Mouse (Mus musculus) regulatory T cell (primary cell): ENCODE results near the gene Plxnb2.

Source experiments
- in situ Hi-C: fragments of 300-600 bp; cut with MboI, MseI; formaldehyde crosslinking; loops from one replicate; pipeline ENCODE4 v1.15.1; 2025; ENCODE audit warnings: high pct_unique_total_duplicates

Gene Plxnb2

DNA sequence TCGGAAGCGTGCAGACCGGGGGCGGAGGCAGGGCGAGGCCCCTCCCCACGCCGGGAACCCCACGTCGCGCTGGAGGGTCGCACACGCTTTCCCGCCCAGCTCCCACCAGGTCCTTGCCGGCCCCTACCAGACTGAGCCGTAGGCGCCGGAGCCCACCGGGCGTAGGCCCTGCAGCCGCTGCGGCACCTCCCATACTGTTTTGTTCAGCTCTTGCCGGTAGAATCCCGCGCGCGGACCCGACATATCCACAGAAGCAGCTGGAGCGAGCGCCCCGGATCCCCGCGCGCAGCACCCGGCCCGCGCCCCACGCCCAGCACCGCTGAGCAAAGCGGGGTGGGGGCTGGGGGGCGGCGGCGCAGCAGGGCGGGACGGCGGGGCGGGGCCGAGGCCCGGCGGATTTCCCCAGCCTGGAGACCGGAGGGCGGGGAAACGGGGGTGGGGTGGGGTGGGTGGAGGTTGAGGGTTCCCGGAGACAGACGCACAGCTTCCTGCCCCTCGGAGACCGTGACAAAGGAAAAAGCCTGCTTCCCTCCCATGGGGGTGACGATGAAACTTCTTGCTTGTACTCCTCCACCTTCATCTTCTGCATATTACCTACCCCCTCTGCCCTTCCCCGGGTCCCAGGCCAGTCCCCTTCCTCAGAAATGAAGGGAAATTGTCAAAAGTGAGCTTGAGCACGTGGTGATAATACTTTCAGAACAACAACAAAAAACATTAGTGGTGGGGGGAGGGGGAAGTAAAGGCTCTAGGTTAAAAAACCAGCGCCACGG, 31.1 kb downstream of the Plxnb2 start, which contains the start of gene Mapk11:
Gene Mapk11 (minus strand): TSS at position 358 of the 770 bp plus-strand sequence.
- in situ Hi-C loops = loop anchor here (5.0 kb wide), 1 partner anchor 48 kb away; the partner anchor contains the start of gene Dennd6b

DNA sequence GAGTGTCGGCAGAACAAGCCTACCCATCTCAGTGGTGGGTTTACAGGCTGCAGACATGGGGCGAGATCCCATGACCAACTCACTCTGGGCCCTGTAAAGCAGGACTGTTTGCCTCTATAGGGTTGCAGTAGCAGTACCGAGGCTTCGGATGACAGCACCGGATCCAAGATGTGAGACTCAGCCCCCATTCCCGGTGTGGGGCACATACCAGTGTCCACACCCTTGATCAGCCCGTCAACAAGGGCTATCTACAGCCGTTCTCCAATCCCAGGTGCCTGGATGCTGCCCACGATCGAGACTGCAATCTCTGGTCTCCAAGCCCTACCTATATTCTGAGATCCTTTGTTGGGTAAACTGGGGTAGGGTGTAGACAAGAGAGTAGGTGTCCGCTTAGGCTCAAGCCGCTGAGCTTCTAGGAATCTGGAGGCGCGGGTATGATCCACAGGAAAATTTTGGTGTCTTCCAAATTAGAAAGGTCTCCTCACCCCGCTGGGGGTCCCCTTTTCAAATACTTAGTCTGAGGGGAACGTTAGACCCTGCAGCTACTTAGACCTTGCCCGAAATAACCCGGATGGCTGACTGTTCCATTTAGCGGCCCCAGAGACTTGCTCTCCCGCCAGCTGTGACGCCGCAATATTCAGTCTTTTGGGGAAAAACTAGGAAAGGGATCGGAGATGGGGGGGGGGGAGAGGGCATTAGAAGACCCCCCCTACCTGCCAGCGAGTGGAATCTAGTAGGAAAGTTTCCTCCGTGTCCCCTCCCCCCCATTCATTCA, 31.9 kb downstream of the Plxnb2 start:
- in situ Hi-C loops = loop anchor here (5.0 kb wide), 1 partner anchor 49 kb away; the partner anchor contains the start of gene Dennd6b

DNA sequence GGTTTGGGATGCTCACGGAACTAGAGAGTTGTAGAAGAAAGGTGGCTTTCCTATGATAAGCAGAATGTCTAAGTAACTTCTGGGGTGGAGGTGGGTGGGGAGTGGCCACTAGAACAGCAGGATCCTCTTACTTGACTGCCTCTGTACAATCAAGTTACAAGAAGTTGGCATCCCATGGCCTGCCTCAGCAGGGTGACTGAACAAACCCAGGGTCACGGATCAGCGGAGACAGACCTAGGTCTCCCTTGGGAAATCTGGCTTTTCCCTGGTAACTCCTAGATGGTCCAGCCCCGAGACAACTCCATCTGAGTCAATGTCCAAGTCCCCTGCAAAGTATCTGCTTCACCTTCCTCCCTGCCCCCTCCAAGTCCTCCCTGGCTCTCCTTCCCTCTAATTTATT, 32.7 kb downstream of the Plxnb2 start:
- in situ Hi-C loops = loop anchor here (5.0 kb wide), 1 partner anchor 49 kb away; the partner anchor contains the start of gene Dennd6b

DNA sequence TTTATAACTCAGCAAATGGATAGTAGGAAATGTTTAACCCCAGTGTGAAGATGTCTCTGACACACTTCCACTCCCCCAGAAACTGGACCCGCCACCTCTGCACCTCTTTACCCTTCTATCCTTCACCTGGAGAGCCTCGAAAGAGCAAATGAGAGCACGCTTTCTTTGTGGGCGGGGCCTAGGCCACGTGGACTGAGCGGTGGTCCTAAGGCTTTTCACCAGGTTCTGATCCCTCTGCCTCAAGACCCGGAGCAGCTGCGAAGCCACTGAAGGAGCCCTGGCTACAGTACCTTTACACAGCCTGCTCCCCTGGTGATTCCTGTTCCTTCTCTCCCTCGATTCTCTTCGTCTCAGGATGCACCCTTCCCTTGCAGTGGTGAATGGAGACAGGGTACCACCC, 33.1 kb downstream of the Plxnb2 start:
- in situ Hi-C loops = loop anchor here (5.0 kb wide), 1 partner anchor 50 kb away; the partner anchor contains the start of gene Dennd6b

DNA sequence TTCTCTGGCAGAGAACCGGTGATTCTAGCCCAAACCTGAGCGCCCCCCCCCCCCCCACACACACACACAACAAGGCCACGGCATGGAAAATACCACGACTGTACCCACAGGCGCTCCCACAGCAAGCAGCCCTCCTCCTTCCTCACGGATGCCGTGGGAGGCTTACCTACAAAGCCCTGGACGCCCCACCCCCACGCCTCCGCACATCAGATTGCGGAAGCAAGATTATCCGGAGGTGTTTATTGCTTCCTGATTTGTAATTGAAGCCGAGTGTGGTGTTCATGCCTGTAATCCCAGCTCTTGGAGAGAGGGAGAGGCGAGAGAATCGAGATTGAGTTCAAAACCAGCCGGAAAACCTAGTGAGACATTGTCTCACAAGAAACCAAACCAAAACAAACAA, 33.6 kb downstream of the Plxnb2 start:
- in situ Hi-C loops = loop anchor here (5.0 kb wide), 1 partner anchor 50 kb away; the partner anchor contains the start of gene Dennd6b

DNA sequence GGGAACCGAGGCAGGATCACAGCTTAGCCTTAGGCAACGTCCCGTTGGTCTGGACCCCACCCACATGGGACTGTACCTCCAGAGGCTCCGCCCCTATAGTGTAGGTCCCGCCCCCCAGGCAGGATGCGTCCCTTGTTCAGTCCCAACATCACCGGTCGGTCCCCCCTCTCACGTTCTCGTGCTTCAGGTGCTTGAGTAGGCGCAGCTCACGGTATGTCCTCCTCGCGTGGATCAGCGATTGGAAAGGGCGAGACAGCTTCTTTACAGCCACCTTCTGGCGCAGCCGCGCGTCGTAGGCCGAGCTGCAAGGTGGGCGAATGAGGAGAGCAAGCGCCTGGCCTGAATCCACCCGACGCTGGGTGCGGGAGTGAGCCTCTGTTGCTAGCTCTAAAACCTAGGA, 34.1 kb downstream of the Plxnb2 start:
- in situ Hi-C loops = loop anchor here (5.0 kb wide), 1 partner anchor 51 kb away; the partner anchor contains the start of gene Dennd6b

DNA sequence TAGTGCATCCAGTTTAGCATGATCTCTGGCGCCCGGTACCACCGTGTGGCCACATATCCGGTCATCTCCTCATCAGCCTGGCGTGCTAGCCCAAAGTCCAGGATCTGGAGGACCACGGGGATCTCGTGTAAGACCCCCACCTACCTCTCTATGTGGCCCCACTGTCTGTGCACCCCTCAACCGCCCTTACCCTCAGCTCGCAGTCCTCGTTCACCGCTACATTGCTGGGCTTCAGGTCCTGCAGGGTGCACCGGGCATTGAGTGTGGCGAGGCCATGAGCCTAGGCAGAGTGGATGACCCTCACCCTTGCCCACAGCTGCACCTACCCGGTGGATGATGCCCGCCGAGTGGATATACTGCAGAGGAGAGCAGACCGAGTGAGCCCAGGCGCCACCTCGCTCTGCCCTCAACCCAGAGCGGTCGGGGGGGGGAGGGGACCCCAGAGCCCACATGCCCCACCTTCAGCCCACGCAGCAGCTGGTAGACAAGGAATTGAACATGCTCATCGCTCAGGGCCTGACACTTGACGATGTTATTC, 34.7 kb downstream of the Plxnb2 start:
- in situ Hi-C loops = loop anchor here (5.0 kb wide), 1 partner anchor 51 kb away; the partner anchor contains the start of gene Dennd6b

DNA sequence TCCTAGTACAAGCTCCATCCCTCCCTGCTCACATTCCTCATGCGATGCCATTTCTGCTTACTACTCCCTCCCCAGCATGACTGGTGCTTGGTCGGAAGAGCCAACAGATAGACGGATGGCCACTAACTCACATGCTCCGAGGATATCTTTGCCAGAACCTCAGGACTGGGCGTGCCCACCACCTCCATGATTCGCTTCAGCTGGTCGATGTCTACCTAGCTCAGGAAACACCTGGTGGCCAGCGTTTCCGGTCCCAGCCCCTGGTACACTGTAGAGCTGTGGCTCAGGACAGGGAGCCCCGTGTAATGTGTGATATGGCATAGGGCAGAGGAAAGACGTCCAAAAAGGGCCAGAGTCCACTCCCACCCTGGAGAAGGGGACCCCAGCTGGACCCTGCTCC, 35.6 kb downstream of the Plxnb2 start:
- in situ Hi-C loops = loop anchor here (5.0 kb wide), 1 partner anchor 52 kb away; the partner anchor contains the start of gene Dennd6b

DNA sequence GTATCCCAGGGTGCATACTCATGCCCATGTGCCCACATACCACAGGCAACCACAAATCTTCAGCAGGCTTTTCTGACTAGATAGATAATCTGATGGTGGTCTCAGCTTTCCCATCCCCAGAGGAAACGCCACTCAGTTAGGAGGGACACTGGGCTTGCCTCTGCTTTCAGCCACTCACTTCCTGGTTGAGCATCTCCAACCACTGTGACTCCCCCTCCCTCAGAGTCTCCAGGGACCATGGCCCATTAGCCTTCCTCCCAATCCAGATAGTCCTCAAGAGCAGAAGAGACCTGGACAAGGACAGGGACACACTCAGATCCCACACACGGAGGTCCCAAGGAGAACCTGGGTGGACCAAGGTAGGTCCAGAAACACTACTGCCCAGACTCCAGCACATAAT, 37.5 kb downstream of the Plxnb2 start:
- in situ Hi-C loops = no loop called here

DNA sequence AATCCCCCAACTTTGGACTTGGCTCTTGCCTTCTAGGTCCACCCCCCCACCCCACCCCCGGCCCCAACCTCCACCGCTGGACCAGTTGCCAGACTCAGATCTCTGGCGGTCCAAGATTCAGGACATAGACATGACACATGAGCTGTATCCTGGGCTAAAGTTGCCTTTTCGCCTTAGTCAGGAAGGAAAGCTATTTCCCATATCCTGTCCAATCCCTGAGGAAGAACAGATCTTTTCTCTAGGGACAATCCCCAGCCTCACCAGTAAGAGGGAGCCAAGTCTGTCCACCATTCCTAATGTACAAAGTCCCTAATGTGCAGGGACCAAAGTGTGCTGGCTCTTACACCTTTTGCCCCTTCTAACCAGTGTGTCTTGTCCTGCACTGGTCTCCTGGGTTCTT, 38.7 kb downstream of the Plxnb2 start:
- in situ Hi-C loops = no loop called here

DNA sequence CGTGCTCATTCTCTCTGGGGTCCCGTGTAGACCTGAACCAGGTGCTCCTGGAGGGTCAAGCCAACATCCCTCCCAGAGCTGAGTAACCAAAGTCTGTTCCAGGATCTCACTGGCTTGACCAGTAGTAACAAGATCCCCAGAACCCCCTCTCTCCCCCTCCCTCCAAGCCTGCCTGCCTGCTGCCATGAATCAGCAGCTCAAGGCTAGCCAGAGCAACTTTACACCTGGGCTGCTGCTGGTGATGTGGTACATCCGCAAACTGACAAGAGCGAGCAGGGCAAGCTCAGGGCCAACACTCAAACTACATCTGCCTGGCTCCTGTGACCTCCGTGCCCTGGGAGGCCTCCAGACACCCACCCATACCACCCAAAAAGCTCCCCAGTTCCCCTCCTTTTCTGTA, 39.1 kb downstream of the Plxnb2 start:
- in situ Hi-C loops = no loop called here

DNA sequence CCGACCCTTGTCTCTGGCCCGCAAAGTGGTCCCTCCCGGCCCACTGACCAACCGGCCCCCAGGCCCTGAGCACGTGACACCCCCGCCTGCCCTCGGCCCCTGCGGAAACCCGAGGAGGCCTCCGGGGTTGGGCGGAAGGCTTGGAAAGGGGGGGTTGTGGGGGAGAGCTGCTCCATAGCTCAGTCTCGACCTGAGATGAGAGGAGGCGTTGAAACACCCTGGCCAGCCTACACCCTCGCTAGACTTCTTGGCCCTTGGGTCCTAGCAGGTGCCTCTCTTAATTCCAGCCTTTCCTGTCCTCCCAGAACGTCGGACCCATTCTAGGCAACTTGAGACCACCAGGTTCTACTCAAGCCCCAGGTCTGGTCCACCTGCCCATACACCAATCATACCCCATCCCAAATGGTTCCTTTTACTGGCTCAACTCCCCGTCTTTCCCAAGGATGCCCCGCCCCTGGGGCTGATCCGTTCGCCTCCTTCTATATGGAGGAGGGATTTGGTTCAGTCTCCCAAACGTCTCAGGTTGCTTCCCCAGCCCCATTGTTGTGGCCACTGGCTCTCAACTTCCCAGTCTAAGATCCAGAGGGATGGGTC, 39.8 kb downstream of the Plxnb2 start, which contains the start of gene Mapk12:
Gene Mapk12 (minus strand): TSS at position 45 of the 594 bp plus-strand sequence.
- in situ Hi-C loops = no loop called here

DNA sequence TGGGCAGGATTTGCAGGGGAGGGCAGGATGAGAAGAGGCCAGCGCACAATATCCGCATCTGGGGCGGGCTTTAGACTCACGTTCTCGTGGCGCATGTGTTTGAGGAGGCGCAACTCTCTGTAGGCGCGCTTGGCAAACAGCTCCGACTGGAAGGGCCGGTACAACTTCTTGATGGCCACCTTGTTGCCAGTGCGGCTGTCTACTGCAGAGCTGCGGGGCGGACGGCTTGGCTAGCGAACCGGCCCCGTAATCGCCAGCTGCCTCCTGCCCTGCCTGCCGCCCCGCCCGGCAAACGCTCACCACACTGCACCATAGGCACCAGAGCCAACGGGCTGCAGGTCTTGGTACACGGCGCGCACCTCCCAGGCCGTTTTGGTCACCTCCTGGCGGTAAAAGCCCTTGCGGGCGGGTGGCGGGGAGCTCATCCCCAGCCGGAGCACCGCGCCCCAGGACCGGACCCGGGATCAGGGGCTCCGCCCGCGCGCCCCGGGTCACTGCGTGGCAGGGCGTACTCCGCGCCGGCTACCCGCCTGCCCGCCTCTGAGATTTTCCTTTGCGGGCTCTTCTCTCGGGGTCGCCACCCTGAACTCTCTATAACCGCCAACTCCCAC, 40.4 kb downstream of the Plxnb2 start:
- in situ Hi-C loops = no loop called here

DNA sequence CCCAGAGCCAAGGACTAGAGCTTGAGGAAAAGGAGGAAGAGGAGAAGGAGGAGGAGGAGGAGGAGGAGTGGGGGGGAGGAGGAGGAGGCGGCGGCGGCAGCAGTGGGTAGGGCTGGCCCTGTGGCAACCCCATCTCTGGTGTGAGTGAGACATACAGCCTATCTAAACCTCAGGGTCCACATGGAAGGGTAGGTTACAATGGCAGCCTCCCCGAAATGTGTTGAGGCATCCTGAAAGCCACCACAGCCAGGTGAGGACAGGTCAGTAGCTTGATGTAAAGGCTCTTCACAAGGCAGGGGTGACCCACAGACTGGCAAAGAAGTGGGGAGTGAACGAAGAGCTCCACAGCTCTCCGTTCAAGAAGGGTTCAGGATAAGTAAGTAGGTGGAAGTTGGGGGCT, 42.1 kb downstream of the Plxnb2 start:
- in situ Hi-C loops = no loop called here

DNA sequence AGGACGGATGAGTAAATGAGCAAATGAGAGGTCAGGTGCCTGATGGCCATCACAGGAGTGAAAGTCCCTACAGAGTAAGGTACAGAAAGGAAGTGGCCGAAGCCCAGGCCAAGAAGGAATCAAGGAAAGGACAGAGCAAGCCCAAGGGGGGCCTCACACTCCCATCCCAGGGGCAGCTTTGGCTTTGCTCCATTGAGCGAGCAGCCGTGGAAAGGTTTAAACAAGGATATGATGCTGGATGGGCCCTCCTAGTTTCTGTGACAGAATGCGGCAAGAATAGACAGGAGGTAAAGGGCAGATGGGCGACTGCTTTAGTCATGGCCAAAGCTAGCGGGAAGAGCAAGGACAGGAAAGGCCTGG, 42.6 kb downstream of the Plxnb2 start:
- in situ Hi-C loops = no loop called here

DNA sequence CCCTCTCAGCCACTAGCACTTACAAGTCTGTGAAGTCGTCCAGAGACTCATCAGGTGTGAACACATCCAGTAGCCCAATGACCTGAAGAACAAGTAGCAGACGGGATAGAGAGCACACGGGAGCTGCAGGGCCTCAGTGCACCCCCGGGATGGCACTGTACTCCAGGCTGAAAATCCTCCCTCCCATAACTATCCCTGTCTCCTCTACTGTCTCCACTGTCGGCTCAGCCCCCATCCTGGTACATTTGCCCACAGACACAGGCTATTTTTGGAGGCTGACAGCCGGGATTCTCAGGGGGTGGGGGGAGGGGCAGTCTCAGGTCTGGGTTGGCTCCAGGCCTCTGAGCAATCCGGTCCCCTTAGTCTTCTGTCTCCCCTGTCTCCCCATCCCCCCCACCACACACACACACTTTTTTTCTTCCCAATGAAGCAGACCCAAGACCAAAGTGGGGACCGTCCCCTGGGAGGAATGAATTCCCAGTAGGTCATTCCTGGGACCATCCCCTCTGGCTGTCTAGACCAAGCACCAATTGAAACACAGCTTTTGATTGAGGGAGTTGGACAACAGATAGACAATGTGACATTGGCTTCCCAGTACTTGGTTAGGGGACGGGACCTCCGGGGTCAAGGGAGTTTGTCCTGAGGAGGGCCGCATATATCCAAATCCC, 43.1 kb downstream of the Plxnb2 start:
- in situ Hi-C loops = no loop called here

DNA sequence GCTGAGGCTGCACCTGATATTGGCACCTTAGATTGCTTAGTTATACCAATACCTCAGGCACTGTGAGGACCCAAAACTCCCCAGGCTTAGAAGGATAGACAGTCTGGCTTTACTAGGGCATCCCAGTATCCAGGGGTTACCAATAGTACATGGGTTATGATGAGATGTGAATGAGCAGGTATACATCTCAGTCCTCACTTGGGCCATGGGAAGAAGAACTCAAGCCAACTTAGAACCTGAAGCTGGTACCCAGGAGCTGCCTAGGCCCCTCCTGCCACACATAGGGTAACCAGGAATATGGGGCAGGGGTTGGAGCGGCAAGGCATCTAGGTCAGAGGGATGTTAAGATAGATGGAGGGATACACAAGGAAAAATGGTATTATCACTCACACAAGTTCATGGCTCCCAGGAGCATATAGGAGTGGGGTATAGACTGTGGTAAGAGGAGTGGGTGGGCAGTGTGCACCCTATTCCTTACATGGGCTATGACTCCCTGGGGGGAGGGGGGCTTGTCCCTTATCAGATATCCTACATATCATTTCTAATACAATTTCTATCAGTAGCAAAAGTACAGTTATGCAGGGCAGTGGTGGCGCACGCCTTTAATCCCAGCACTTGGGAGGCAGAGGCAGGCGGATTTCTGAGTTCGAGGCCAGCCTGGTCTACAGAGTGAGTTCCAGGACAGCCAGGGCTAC, 44.0 kb downstream of the Plxnb2 start:
- in situ Hi-C loops = no loop called here

DNA sequence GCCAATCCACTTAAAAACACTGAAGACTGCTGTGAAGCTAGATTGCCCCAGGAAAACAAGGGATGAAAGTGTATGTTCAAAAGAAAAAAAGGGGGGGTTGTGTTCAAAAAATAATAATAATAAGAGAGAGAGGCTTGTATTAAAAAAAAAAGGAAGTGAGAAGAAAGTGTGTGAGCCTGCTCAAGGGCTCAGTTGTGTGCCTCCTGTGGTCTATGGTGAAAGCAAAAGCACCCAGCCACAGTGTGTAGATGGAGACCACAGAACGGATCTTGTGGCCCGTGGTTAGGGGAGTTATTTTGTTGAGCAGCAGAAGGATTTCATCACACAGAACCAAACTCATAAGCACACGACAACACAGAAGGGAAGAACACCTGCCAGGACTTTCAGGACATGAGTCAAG, 49.3 kb downstream of the Plxnb2 start:
- in situ Hi-C loops = no loop called here

DNA sequence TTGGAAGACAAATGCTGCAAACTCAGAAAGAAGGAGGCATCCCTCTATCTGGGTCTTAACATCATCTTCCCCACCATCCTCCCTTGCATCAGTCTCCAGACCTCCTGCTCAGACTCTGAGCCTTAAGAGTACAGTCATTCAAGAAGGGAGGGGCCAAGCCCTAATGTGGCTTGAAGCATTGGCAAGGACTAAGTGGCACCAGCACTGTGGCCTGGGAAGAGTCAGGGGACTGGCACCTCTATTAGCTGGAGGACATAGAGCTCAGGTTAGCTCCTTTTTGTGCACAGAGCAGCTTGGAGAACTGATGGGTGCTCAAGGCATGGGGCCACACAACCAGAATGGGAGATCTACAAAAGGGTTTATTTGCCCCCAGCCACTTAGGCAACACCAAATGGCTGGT, 50.3 kb downstream of the Plxnb2 start:
- in situ Hi-C loops = no loop called here
